Mouse (Mus musculus) limb, embryonic 11.5 days (tissue): ENCODE measurements around the gene Zfp653. TPM values are rescaled to one million over a fixed set of nuclear protein-coding genes. Genes with fewer than 3 reads are reported as not detected.

ENCODE experiments used
- ATAC-seq: fragments of 200-750 bp; cut with Nextera tagmentation; 2 replicates; pipeline ENCODE4 v1.8.0; 2017; ENCODE audit warnings: low read depth; ENCODE audit not compliant: insufficient number of reproducible peaks, low FRiP score, low TSS enrichment
- DNase-seq: peaks from one replicate; pipeline ENCODE4 v3.0.0-alpha.2; 2015; ENCODE audit warnings: low spot score
- H3K27ac ChIP-seq: fragments of 300-500 bp; sonication (generic); replicated peaks from 2 replicates; pipeline ENCODE4 v1.5.1; 2014; ENCODE audit warnings: low read depth, mild to moderate bottlenecking, low read length
- H3K27me3 ChIP-seq: fragments of 300-500 bp; sonication (generic); 2 replicates; pipeline ENCODE4 v1.6.1; 2014; ENCODE audit warnings: mild to moderate bottlenecking, low read length, mixed read lengths; ENCODE audit not compliant: control insufficient read depth, insufficient read depth
- H3K36me3 ChIP-seq: fragments of 300-500 bp; sonication (generic); 2 replicates; pipeline ENCODE4 v1.6.1; 2014; ENCODE audit warnings: mild to moderate bottlenecking, low read length, moderate library complexity, mixed read lengths; ENCODE audit not compliant: control insufficient read depth, insufficient read depth
- H3K4me1 ChIP-seq: fragments of 300-500 bp; sonication (generic); 2 replicates; pipeline ENCODE4 v1.6.1; 2014; ENCODE audit warnings: low read length, mixed read lengths; ENCODE audit not compliant: control insufficient read depth, insufficient read depth
- H3K4me2 ChIP-seq: fragments of 300-500 bp; sonication (generic); 2 replicates; pipeline ENCODE4 v1.6.1; 2014; ENCODE audit warnings: low read depth, mild to moderate bottlenecking, moderate library complexity; ENCODE audit not compliant: severe bottlenecking
- H3K4me3 ChIP-seq: fragments of 300-500 bp; sonication (generic); 2 replicates; pipeline ENCODE4 v1.5.1; 2014; ENCODE audit warnings: low read depth, low read length
- H3K9ac ChIP-seq: fragments of 300-500 bp; sonication (generic); 2 replicates; pipeline ENCODE4 v1.6.1; 2014; ENCODE audit warnings: mild to moderate bottlenecking, low read length
- H3K9me3 ChIP-seq: fragments of 300-500 bp; sonication (generic); 2 replicates; pipeline ENCODE4 v1.6.1; 2016; ENCODE audit warnings: low read length; ENCODE audit not compliant: control insufficient read depth
- WGBS: fragments of 180-500 bp; shearing (Covaris S2); extraction: QIAGEN DNeasy Blood & Tissue Kit; methylation state at CpG from one replicate; pipeline ENCODE4 v1.1.7; 2014; 5-methylcytosine and 5-hydroxymethylcytosine counted together
- polyA plus RNA-seq: library from polyadenylated mRNA; unstranded; fragments of >200 nt; fragmentation: Nextera tagmentation; extraction: Ambion mirVana; gene quantifications from 2 replicates; pipeline ENCODE4 v1.2.1, GENCODE M21; 2014

The Zfp653 gene
- polyA plus RNA-seq, 1 experiment from 2014 or later = 8.7 TPM

DNA sequence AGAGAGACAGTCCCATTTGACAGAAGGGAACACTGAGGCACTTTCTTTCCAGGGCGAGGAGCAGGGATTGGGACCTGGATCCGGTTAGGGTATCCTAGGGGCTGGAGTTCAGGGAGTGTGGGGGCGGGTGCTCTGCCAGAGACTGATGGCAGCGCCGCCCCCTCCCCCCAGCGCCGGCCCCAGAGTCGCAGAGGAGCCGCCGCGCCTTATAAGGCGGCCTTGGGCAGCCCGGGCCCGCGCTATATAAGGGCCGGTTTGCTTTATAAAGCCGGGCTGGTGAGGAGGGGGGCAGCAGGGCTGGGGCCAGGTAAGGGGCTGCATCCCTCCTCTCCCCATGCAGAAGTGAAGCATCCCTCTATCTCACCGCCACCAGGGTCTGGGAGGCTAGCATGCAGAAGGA, 28.7 kb upstream of the Zfp653 start:
- ATAC-seq = no peak
- no peak overlapping the region; the same call in 1 of the 2 replicates for H3K4me2 ChIP-seq

DNA sequence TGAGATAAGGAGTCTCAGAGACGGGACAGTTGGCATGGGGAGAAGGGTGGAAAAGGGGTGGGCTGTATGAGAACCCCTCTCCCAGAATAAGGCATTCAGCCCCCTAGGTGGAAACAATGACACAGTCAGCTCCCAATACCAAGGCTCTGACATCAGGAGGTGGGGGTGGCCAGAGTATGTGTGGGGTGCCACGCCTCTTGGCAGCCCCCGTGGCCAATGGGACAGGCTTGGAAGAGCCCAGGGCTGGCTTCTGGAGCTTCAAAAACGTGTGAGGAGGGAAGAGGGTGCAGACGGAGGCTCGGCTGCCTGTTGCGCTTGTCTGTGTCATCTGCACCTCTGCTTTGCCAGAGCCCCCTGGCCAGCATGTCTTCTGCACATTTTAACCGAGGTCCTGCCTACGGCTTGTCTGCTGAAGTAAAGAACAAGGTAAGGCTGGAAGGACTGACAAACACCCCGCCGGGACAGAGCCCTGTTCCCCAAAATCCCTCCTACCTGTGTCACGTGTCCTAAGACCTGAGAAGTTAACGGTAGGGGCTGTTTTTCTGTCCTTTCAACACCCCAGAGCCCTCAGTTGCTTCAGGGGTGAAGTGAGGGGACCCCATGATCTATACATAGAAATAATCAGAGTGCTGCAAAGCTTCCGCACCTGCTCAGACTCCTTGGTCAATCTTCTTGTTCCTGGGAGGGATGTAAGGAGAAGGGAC, 28.0 kb upstream of the Zfp653 start, which contains the start of gene Cnn1:
Gene Cnn1, plus strand, starts transcription at position 224 of the 704 bp plus-strand sequence.
- Histone ChIP-seq H3K36me3 (no peaks in the 10 kb centered on the region), H3K4me2 (no peak within 1 kb of the TSS; the same call in 1 of the 2 replicates), H3K27ac (no peak within 1 kb of the TSS), H3K4me1 (0 out of 2 replicates have a peak, but pooled peaks cover 3% of the 10 kb centered on the region), H3K9me3 (no peaks in the 10 kb centered on the region), H3K9ac (no peak within 1 kb of the TSS), H3K27me3 (peaks cover 32% of the 10 kb centered on the region), H3K4me3 (no peak within 1 kb of the TSS)
- ATAC-seq (no peak), DNase-seq (peak; percentile 21)
- WGBS = 10% methylated on average over 14 of the region's 14 CpGs

More for the DNA sequence above, 28.7 kb upstream of the Zfp653 start:
- no peak overlapping the region for H3K27ac ChIP-seq
- H3K4me1 ChIP-seq = 0 out of 2 replicates have a peak, but pooled peaks cover 3% of the 10 kb centered on the region
- WGBS = 3% methylated on average over 18 of the region's 18 CpGs
- no peaks in the 10 kb centered on the region for H3K9me3 ChIP-seq
- DNase-seq = peak; percentile 29
- no peaks in the 10 kb centered on the region for H3K36me3 ChIP-seq
- no peak overlapping the region for H3K4me3 ChIP-seq
- H3K9ac ChIP-seq = no peak overlapping the region
- H3K27me3 ChIP-seq = peaks cover 32% of the 10 kb centered on the region

DNA sequence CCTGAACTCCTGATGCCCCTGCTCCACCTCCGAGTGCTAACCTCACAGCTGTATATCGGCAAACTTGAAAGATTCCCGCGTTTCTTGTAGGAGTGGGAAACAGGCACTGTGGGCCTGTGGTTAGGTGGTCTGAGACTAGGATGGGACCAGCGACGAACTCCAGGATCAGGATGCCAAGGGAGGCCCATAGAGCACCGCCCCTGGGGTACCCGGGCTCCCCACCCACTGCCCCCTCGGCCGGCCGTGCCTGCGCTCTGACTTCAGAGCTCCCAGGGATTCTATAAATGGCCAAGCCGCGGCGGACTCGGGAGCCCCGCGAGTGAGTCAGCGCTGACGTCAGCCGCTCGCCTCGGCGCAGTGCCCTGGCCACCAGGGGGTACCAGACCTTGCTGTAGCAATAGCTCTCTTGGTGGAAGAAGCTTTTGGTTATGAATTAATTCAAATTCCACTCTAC, 24.7 kb upstream of the Zfp653 start:
- DNase-seq = peak; percentile 85
- Histone ChIP-seq H3K4me1 (0 out of 2 replicates have a peak, but pooled peaks cover 3% of the 10 kb centered on the region), H3K27ac (no peak overlapping the region), H3K9me3 (no peaks in the 10 kb centered on the region), H3K27me3 (peaks cover 27% of the 10 kb centered on the region), H3K36me3 (no peaks in the 10 kb centered on the region), H3K9ac (peak overlapping the region; percentile 59), H3K4me2 (peak overlapping the region; percentile 59), H3K4me3 (peak overlapping the region; percentile 28)
- WGBS = 3% methylated on average over 24 of the region's 24 CpGs
- ATAC-seq = peak; percentile 51

DNA sequence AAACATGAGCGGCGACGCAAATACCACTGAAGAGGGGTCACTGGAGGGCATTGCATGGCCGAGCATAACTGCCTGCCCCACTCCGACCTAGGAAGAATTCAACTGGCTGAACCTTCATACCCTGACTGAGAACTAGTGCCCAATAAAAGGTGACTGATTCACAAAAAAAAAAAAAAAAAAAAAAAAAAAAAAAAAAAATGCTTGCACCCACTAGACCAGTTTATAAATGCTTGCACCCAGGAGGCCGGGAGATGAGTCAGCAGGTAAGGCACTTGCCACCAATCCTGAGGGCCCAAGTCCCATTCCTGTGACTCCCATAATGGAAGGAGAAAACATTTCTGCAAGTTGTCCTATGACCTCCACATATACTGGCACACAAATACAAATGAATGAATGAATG, 21.6 kb upstream of the Zfp653 start:
- Histone ChIP-seq H3K4me3 (no peak overlapping the region), H3K4me1 (no peaks in the 10 kb centered on the region), H3K4me2 (no peak overlapping the region), H3K27me3 (peaks cover 2% of the 10 kb centered on the region; the same call in 1 of the 2 replicates), H3K36me3 (no peaks in the 10 kb centered on the region), H3K9ac (no peak overlapping the region), H3K9me3 (no peaks in the 10 kb centered on the region), H3K27ac (no peak overlapping the region)
- 90% methylated on average over 6 of the region's 6 CpGs for whole genome bisulfite sequencing
- ATAC-seq (no peak), DNase-seq (no peak)

DNA sequence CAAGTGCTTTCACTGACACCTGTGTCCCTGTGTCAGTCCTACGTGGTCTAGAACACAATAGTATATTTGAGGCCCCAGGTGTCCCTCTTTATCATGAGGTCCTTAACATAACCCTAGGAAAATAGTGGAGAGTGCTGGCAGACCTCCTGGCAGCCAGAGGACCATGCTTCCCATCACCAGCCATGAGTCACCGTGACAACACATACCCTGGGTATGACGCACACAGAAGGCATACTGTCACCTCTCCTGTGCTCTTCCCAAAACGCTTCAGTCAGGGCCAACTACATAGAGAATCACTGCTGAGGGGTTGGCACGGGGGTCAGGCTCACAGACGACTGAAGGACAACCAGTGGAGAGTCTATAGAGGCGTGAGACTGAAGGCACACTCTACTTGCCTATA, 18.8 kb upstream of the Zfp653 start:
- no peaks in the 10 kb centered on the region for H3K36me3 ChIP-seq
- ATAC-seq = no peak

DNA sequence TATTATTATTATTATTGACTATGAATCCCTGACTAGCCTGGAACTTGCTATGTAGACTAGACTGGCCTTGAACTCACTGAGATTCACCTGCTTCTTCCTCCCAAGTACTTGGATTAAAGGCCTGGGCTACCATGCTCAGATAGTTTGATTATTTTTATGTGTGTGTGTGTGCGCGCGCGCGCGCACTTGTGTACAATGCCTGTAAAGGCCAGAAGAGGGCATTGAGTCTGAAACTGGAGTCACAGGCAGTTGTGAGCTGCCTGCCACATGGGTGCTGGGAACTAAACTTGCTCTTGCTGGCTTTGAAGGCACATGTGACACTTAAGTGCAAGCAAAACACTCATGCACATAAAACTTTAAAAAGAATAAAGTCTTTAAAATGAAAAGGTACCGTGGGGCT, 18.1 kb upstream of the Zfp653 start:
- Histone ChIP-seq H3K4me1 (peaks cover 6% of the 10 kb centered on the region; the same call in 1 of the 2 replicates), H3K27me3 (no peaks in the 10 kb centered on the region), H3K36me3 (no peaks in the 10 kb centered on the region), H3K9me3 (no peaks in the 10 kb centered on the region), H3K4me2 (no peak overlapping the region), H3K27ac (no peak overlapping the region), H3K4me3 (no peak overlapping the region), H3K9ac (no peak overlapping the region)
- 97% methylated on average over 7 of the region's 7 CpGs for WGBS
- no peak for ATAC-seq
- no peak for DNase-seq

More for the DNA sequence above, 18.8 kb upstream of the Zfp653 start:
- Histone ChIP-seq H3K27ac (no peak overlapping the region), H3K4me2 (no peak overlapping the region), H3K9me3 (no peaks in the 10 kb centered on the region), H3K4me1 (peaks cover 6% of the 10 kb centered on the region; the same call in 1 of the 2 replicates), H3K4me3 (no peak overlapping the region), H3K9ac (no peak overlapping the region), H3K27me3 (no peaks in the 10 kb centered on the region)
- no peak for DNase-seq
- 86% methylated on average over 7 of the region's 7 CpGs for WGBS

DNA sequence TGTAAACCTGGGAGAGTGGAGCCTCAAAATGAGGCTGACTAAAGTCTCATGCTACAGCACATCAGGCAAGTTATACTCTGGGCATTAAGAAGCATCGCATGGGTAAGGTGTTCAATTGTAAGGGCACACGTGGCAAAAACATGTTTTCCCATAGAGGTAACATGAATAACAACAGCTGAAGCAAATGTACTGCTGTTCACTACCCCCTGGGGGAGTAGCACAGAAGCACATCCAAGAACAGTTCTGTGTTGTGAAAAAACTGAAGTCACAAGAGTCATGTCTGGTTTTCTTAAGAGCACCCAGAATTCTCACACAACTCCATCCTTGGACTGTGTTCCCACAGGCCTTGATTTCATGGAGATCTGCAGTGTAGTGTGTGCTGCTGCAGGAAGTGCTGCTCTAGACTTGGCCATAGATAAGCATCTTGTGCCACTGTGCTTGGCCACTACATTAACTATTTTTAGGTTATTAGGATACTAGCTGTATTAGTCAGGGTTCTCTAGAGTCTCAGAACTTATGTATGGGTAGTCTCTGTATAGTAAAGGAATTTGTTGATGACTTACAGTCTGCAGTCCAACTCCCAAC, 15.9 kb upstream of the Zfp653 start:
- ATAC-seq (no peak), DNase-seq (no peak)
- no peak overlapping the region for H3K4me3 ChIP-seq
- no peaks in the 10 kb centered on the region for H3K27me3 ChIP-seq
- H3K9me3 ChIP-seq = no peaks in the 10 kb centered on the region
- H3K4me1 ChIP-seq = peaks cover 6% of the 10 kb centered on the region; the same call in 1 of the 2 replicates
- H3K27ac ChIP-seq = no peak overlapping the region
- H3K9ac ChIP-seq = no peak overlapping the region
- 82% methylated on average over 2 of the region's 2 CpGs for WGBS
- no peaks in the 10 kb centered on the region for H3K36me3 ChIP-seq
- H3K4me2 ChIP-seq = no peak overlapping the region

DNA sequence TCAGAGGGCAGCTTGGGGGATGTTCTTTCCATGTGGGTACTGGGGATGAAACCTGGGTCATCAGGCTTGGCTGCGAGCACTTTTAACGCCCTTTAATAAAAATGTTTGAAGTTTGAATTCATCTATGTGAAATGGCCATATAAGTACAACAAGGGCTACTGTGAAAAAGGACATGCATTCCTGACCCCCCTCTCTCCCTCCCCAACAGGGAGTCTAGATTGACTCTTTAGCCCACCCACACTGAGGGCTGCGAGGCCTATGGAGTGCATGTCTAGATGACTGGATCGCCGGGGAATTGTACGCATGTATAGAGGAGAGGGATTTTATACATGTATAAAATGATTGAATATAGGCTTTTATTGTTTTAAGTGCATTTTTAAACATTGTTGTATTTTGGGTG, 14.8 kb upstream of the Zfp653 start:
- WGBS = 83% methylated on average over 6 of the region's 6 CpGs
- no peak for DNase-seq
- no peaks in the 10 kb centered on the region for H3K27me3 ChIP-seq
- no peaks in the 10 kb centered on the region for H3K9me3 ChIP-seq
- peak overlapping the region; percentile 77 for H3K4me3 ChIP-seq
- no peak for ATAC-seq
- peak overlapping the region; percentile 61; the same call in 1 of the 2 replicates for H3K9ac ChIP-seq
- peak overlapping the region; percentile 79 for H3K4me2 ChIP-seq
- no peaks in the 10 kb centered on the region for H3K36me3 ChIP-seq
- H3K4me1 ChIP-seq = peaks cover 6% of the 10 kb centered on the region; the same call in 1 of the 2 replicates
- no peak overlapping the region for H3K27ac ChIP-seq
